Mouse (Mus musculus): ENCODE data around the gene Gm45808. TPM values are rescaled to one million over a fixed set of nuclear protein-coding genes. Genes with fewer than 3 reads are reported as not detected.
"Not testable (repeated sequence)": the region's sequence is repeated elsewhere in the genome, so short reads cannot be mapped to it uniquely, and the experiment has no call there.

The Gm45808 gene
- polyA plus RNA-seq, 1 experiment from 2014 or later = not detected

DNA sequence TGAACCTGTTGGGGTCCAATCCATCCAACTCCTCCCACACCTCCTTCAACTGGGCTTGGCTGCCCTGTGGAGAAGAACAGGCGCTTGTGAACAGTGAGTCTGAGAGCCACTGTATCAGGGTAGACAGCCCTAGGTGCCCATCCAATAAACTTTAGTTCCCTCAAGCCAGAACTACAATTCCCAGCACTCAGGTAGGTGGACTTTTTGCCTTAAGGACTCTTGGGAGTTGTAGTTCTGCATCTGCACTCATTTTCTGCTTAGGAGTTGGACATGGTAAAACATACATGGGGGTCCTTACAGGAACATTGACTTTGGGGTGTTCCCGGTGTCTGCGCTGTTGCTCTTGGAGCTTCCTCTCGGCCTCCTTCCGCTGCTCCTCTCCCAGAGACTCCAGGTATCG is 11.8 kb upstream of the Gm45808 start:
- H3K4me3 ChIP-seq = no peak overlapping the region

GRCm38 (mm10) chr7:45494548-45494947 is 7.9 kb upstream of the Gm45808 start:
- H3K9me3 ChIP-seq = no peaks in the 10 kb centered on the region
- ATAC-seq (replicated peaks) = no peak
- H3K4me2 ChIP-seq = no peak overlapping the region
- no peak overlapping the region for H3K27ac ChIP-seq
- peaks cover 41% of the 10 kb centered on the region for H3K36me3 ChIP-seq (replicated peaks)
- H3K27me3 ChIP-seq (replicated peaks) = no peaks in the 10 kb centered on the region
- H3K4me3 ChIP-seq = no peak overlapping the region
- H3K4me1 ChIP-seq = 0 out of 2 replicates have a peak, but pooled peaks cover 5% of the 10 kb centered on the region
- no peak overlapping the region for H3K9ac ChIP-seq
- 77% methylated on average over 9 of the region's 9 CpGs for WGBS

More for the DNA sequence above, 11.8 kb upstream of the Gm45808 start:
- Histone ChIP-seq H3K27ac (no peak overlapping the region), H3K36me3 (replicated peaks) (peaks cover 43% of the 10 kb centered on the region), H3K27me3 (replicated peaks) (no peaks in the 10 kb centered on the region), H3K9me3 (no peaks in the 10 kb centered on the region), H3K9ac (no peak overlapping the region), H3K4me1 (no peaks in the 10 kb centered on the region), H3K4me2 (no peak overlapping the region)
- WGBS = 96% methylated on average over 6 of the region's 6 CpGs
- ATAC-seq (replicated peaks) = no peak

GRCm38 (mm10) chr7:45492951-45493350 is 6.3 kb upstream of the Gm45808 start:
- Histone ChIP-seq H3K27ac (no peak overlapping the region), H3K27me3 (replicated peaks) (no peaks in the 10 kb centered on the region), H3K4me1 (peaks cover 15% of the 10 kb centered on the region; the same call in 1 of the 2 replicates), H3K4me2 (no peak overlapping the region), H3K4me3 (no peak overlapping the region), H3K36me3 (replicated peaks) (peaks cover 29% of the 10 kb centered on the region), H3K9ac (no peak overlapping the region), H3K9me3 (no peaks in the 10 kb centered on the region)
- no peak for ATAC-seq (replicated peaks)
- 97% methylated on average over 5 of the region's 5 CpGs for WGBS

GRCm38 (mm10) chr7:45492225-45492844 is 5.7 kb upstream of the Gm45808 start:
- no peak overlapping the region for H3K4me2 ChIP-seq
- peaks cover 17% of the 10 kb centered on the region; the same call in 1 of the 2 replicates for H3K4me1 ChIP-seq
- peaks cover 25% of the 10 kb centered on the region; the same call in 1 of the 2 replicates for H3K36me3 ChIP-seq (replicated peaks)
- ATAC-seq (replicated peaks) = no peak
- H3K9me3 ChIP-seq = no peaks in the 10 kb centered on the region
- 95% methylated on average over 8 of the region's 8 CpGs for WGBS
- no peaks in the 10 kb centered on the region for H3K27me3 ChIP-seq (replicated peaks)
- no peak overlapping the region for H3K9ac ChIP-seq
- H3K4me3 ChIP-seq = no peak overlapping the region
- no peak overlapping the region for H3K27ac ChIP-seq

GRCm38 (mm10) chr7:45491264-45491663 is 4.7 kb upstream of the Gm45808 start:
- Histone ChIP-seq H3K36me3 (replicated peaks) (peaks cover 18% of the 10 kb centered on the region; the same call in 1 of the 2 replicates), H3K9ac (no peak overlapping the region), H3K9me3 (no peaks in the 10 kb centered on the region), H3K4me1 (peaks cover 17% of the 10 kb centered on the region; the same call in 1 of the 2 replicates), H3K4me3 (no peak overlapping the region), H3K27ac (no peak overlapping the region), H3K27me3 (replicated peaks) (no peaks in the 10 kb centered on the region), H3K4me2 (no peak overlapping the region)
- no peak for ATAC-seq (replicated peaks)
- 24% methylated on average over 3 of the region's 3 CpGs for WGBS

DNA sequence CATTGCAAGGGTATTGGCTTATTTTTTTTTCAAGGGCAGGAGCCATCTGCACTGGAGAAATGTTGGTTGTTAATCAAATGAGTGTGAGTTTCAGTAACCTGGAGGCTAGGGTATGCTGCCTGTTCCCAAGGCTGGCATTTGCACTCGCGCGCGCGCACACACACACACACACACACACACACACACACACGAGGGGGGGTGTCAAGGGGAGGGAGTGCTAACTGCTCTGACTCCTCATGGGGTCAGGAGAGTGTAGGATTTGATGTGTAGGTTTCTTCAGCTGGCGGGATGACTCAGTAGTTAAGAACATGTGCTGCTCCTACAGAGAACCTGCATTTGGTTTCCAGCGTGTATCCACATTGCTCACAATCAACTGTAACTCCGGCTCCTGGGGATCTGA is 4.2 kb upstream of the Gm45808 start:
- no peak for ATAC-seq (replicated peaks)
- H3K9ac ChIP-seq = no peak overlapping the region
- 56% methylated on average over 9 of the region's 9 CpGs for WGBS
- no peak overlapping the region for H3K27ac ChIP-seq
- H3K27me3 ChIP-seq (replicated peaks) = no peaks in the 10 kb centered on the region
- H3K4me2 ChIP-seq = no peak overlapping the region
- peaks cover 18% of the 10 kb centered on the region; the same call in 1 of the 2 replicates for H3K36me3 ChIP-seq (replicated peaks)
- H3K4me1 ChIP-seq = peaks cover 17% of the 10 kb centered on the region; the same call in 1 of the 2 replicates
- no peaks in the 10 kb centered on the region for H3K9me3 ChIP-seq
- H3K4me3 ChIP-seq = no peak overlapping the region

DNA sequence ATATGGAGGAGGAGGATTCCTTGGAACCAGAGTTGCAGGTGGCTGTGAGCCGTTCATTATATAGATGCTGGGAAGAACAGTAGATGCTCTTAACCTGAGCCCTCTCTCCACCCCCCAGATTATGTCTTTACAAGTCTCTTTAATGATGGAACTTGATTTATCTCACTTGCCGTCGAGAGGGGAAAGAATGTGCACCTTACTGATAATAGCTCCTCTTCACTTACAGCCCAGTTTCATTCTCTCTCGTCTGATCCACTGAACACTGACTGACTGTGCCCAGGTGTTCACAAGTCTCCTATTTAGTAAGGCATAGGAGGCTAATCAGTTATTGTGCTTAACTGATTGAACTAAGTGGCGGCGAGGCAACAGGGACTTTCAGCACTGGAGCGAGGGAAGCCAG is 3.0 kb upstream of the Gm45808 start:
- Histone ChIP-seq H3K4me1 (peaks cover 17% of the 10 kb centered on the region; the same call in 1 of the 2 replicates), H3K4me3 (no peak overlapping the region), H3K9ac (no peak overlapping the region), H3K27ac (no peak overlapping the region), H3K4me2 (peak overlapping the region; percentile 56; the same call in 1 of the 2 replicates), H3K36me3 (replicated peaks) (peaks cover 11% of the 10 kb centered on the region; the same call in 1 of the 2 replicates), H3K27me3 (replicated peaks) (no peaks in the 10 kb centered on the region), H3K9me3 (no peaks in the 10 kb centered on the region)
- 83% methylated on average over 7 of the region's 7 CpGs for WGBS
- ATAC-seq (replicated peaks) = no peak

- 7% methylated on average over 37 of the region's 38 CpGs for WGBS
- H3K27ac ChIP-seq = peak within 1 kb of the TSS; percentile 81
- peak; percentile 68 for ATAC-seq (replicated peaks)
- H3K36me3 ChIP-seq (replicated peaks) = peaks cover 5% of the 10 kb centered on the region; the same call in 1 of the 2 replicates
- H3K4me1 ChIP-seq = peaks cover 17% of the 10 kb centered on the region; the same call in 1 of the 2 replicates
- peak within 1 kb of the TSS; percentile 22 for H3K9ac ChIP-seq
- H3K9me3 ChIP-seq = no peaks in the 10 kb centered on the region
- H3K4me3 ChIP-seq = peak within 1 kb of the TSS; percentile 32
- peak within 1 kb of the TSS; percentile 56 for H3K4me2 ChIP-seq
- no peaks in the 10 kb centered on the region for H3K27me3 ChIP-seq (replicated peaks)
Measured at GRCm38 (mm10) chr7:45488293-45489204, 1.9 kb upstream of the Gm45808 start, which contains the start of gene Dhdh. Dhdh (minus strand) TSS chr7:45488805.

DNA sequence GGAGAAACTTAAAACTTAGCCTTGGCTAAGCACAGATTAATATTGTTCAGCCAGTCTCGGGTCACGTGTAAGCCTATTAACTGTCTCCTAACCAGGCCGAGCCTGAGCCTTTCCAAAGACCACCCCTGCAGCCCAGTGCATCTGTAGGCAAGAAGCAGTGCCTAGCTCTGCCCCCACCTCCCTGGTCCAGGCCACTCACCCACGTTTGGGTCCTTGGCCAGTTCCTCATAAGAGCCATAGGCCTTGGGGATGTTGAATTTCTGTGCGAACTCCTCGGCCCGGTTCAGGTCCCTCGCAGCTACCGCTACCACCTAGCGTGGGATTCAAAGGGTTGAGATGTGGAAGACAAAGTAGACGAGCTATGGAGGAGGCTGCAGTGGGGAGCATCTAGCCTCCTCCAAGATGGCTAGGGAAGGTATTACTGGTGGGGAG is 1.3 kb upstream of the Gm45808 start:
- Histone ChIP-seq H3K27ac (peak overlapping the region; percentile 81), H3K9me3 (no peaks in the 10 kb centered on the region), H3K27me3 (replicated peaks) (no peaks in the 10 kb centered on the region), H3K4me2 (peak overlapping the region; percentile 56), H3K36me3 (replicated peaks) (no peaks in the 10 kb centered on the region), H3K9ac (peak overlapping the region; percentile 22), H3K4me3 (peak overlapping the region; percentile 32), H3K4me1 (peaks cover 17% of the 10 kb centered on the region; the same call in 1 of the 2 replicates)
- peak; percentile 77 for ATAC-seq (replicated peaks)
- WGBS = 14% methylated on average over 11 of the region's 11 CpGs

GRCm38 (mm10) chr7:45486158-45486557 is 453 bp downstream of the Gm45808 start:
- Histone ChIP-seq H3K9ac (no peak overlapping the region), H3K9me3 (no peaks in the 10 kb centered on the region), H3K4me2 (no peak overlapping the region), H3K27me3 (replicated peaks) (no peaks in the 10 kb centered on the region), H3K4me3 (no peak overlapping the region), H3K27ac (no peak overlapping the region), H3K4me1 (peaks cover 17% of the 10 kb centered on the region; the same call in 1 of the 2 replicates), H3K36me3 (replicated peaks) (no peaks in the 10 kb centered on the region)
- 85% methylated on average over 7 of the region's 7 CpGs for WGBS
- no peak for ATAC-seq (replicated peaks)

- not testable (repeated sequence) for ATAC-seq (replicated peaks); H3K27me3 ChIP-seq (replicated peaks); H3K27ac ChIP-seq; H3K4me3 ChIP-seq; H3K9ac ChIP-seq; H3K4me2 ChIP-seq; H3K9me3 ChIP-seq; H3K36me3 ChIP-seq (replicated peaks)
- peaks cover 13% of the 10 kb centered on the region; the same call in 1 of the 2 replicates for H3K4me1 ChIP-seq
- 95% methylated on average over 5 of the region's 5 CpGs for WGBS
Measured at GRCm38 (mm10) chr7:45484985-45485384, 1.6 kb downstream of the Gm45808 start.

DNA sequence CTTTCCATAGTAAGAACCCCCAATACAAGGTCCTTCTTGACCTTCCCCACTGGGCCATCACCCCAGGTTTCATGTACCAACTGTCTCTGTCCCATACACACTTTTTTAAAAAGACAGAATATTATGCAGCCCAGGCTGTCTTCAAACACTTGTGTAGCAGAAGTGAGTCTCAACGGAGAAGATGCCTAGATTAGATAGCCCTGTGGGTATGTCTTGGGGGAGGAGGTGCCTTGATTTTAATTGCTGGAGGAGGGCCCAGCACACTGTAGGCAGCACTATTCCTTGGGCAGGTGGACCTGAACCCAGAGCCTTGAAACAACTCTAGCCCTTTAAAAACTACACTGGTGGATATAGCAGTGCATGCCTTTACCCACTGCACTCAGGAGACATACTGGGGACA is 4.4 kb downstream of the Gm45808 start:
- no peak for ATAC-seq (replicated peaks)
- no peak overlapping the region for H3K4me2 ChIP-seq
- WGBS = 95% methylated on average over 1 of the region's 1 CpGs

More for the DNA sequence above, 4.4 kb downstream of the Gm45808 start:
- H3K9me3 ChIP-seq = no peaks in the 10 kb centered on the region
- H3K27ac ChIP-seq = no peak overlapping the region
- no peak overlapping the region for H3K9ac ChIP-seq
- H3K4me1 ChIP-seq = no peaks in the 10 kb centered on the region
- H3K36me3 ChIP-seq (replicated peaks) = no peaks in the 10 kb centered on the region
- no peak overlapping the region for H3K4me3 ChIP-seq
- H3K27me3 ChIP-seq (replicated peaks) = no peaks in the 10 kb centered on the region

Data from midbrain, embryonic 15.5 days (tissue).